Mouse (Mus musculus) heart, adult 11 months (tissue): ENCODE measurements around the gene Nus1.

Experiments
- DNase-seq: peaks from one replicate; pipeline ENCODE4 v3.0.0; 2022

The Nus1 gene

GRCm38 (mm10) chr10:52417299-52417997, at the start of gene Nus1:
TSS of gene Nus1 (plus strand) at chr10:52417547.
- DNase-seq: peak; percentile 100

- DNase-seq: no peak
These were observed 49.0 kb upstream of the Nus1 start for GRCm38 (mm10) chr10:52368376-52368775.

GRCm38 (mm10) chr10:52373834-52374233, 43.5 kb upstream of the Nus1 start:
- DNase-seq: peak; percentile 85

- no peak for DNase-seq
These were observed 42.7 kb upstream of the Nus1 start for GRCm38 (mm10) chr10:52374651-52375050.

- DNase-seq: no peak
These were observed 40.9 kb upstream of the Nus1 start for GRCm38 (mm10) chr10:52376422-52376821.

- no peak for DNase-seq
These were observed 39.5 kb upstream of the Nus1 start for GRCm38 (mm10) chr10:52377813-52378212.

GRCm38 (mm10) chr10:52381321-52381801, 36.0 kb upstream of the Nus1 start:
- DNase-seq: no peak

GRCm38 (mm10) chr10:52381845-52382591, 35.3 kb upstream of the Nus1 start, which contains the start of gene Gopc:
TSS of gene Gopc (minus strand) at chr10:52382124.
- DNase-seq: peak; percentile 100

GRCm38 (mm10) chr10:52383022-52383421, 34.3 kb upstream of the Nus1 start:
- peak; percentile 81 for DNase-seq

- DNase-seq: no peak
These were observed 33.8 kb upstream of the Nus1 start for GRCm38 (mm10) chr10:52383522-52383921.

- DNase-seq: peak; percentile 98
These were observed 32.3 kb upstream of the Nus1 start for GRCm38 (mm10) chr10:52384823-52385610.

- DNase-seq: no peak
These were observed 30.2 kb upstream of the Nus1 start for GRCm38 (mm10) chr10:52387192-52387591.

- peak; percentile 94 for DNase-seq
These were observed 28.4 kb upstream of the Nus1 start, which contains the start of gene Nepn for GRCm38 (mm10) chr10:52388922-52389430. TSS of gene Nepn (plus strand) at chr10:52388972.

- DNase-seq: peak; percentile 94
These were observed 27.9 kb upstream of the Nus1 start for GRCm38 (mm10) chr10:52389438-52389837.

GRCm38 (mm10) chr10:52391208-52391607, 26.1 kb upstream of the Nus1 start:
- DNase-seq: no peak

- no peak for DNase-seq
These were observed 20.7 kb upstream of the Nus1 start for GRCm38 (mm10) chr10:52396647-52397046.

GRCm38 (mm10) chr10:52398715-52399114, 18.6 kb upstream of the Nus1 start:
- no peak for DNase-seq

GRCm38 (mm10) chr10:52399722-52400121, 17.6 kb upstream of the Nus1 start:
- DNase-seq: no peak

- DNase-seq: no peak
These were observed 12.2 kb upstream of the Nus1 start for GRCm38 (mm10) chr10:52405160-52405559.

GRCm38 (mm10) chr10:52407526-52407925, 9.8 kb upstream of the Nus1 start:
- no peak for DNase-seq

- DNase-seq: no peak
These were observed 2.3 kb upstream of the Nus1 start for GRCm38 (mm10) chr10:52415020-52415419.

GRCm38 (mm10) chr10:52416458-52416857, 889 bp upstream of the Nus1 start:
- no peak for DNase-seq
